Mouse (Mus musculus) small intestine, adult 2 months (tissue): Measurements from ENCODE around the gene Dlx1.

Source experiments
- CTCF ChIP-seq: fragments of 200-500 bp; IDR thresholded peaks from 2 replicates; pipeline ENCODE4 v1.5.1; 2012; ENCODE audit warnings: low read depth, mild to moderate bottlenecking, control low read depth, inconsistent platforms, low read length, moderate library complexity, mixed read lengths; ENCODE audit not compliant: insufficient replicate concordance, insufficient read length; ENCODE audit errors: extremely low read depth
- POLR2A ChIP-seq: fragments of 200-500 bp; IDR thresholded peaks from 2 replicates; pipeline ENCODE4 v1.6.1; 2012; ENCODE audit warnings: low read depth, mild to moderate bottlenecking, control low read depth, inconsistent platforms, low read length, moderate library complexity

DNA sequence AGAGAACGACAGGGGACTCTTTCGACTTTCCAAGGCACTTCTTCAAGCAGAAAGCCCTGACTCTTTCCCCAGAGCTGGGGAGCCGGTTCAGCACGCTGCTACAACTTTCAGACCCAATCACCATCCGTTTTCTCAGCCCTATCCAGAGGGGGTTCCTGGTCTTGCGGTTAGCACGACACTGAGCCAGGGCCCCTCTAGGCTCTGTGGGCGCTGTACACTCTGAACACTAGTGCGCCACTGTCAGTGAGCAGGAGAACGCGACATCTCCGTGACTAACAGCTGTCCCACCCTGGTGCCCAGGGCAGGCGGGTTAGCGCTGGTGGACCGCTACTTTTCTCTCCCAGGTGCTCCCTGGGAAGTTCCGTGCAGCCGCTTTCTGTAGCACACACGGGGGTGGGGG, 23.8 kb downstream of the Dlx1 start:
- TF ChIP-seq CTCF (no peak), POLR2A (no peak)
